Mouse (Mus musculus) small intestine, adult 2 months (tissue): ENCODE measurements at regions not wholly inside any gene's neighbourhood (a gene's known extent, or its start where the extent isn't known, plus 50 kb on each side); places are given as distances from the start of the nearest gene placed in this dataset.

Source experiments
- H3K27ac ChIP-seq: fragments of 200-500 bp; 2 replicates; pipeline ENCODE4 v1.5.1; 2012; ENCODE audit warnings: low read depth, low read length, control low read depth, inconsistent platforms; ENCODE audit not compliant: insufficient read depth
- H3K27me3 ChIP-seq: fragments of 200-500 bp; 2 replicates; pipeline ENCODE4 v1.6.1; 2012; ENCODE audit warnings: mild to moderate bottlenecking, moderate library complexity, low read length, inconsistent platforms; ENCODE audit not compliant: control insufficient read depth, insufficient read depth
- H3K36me3 ChIP-seq: fragments of 200-500 bp; 2 replicates; pipeline ENCODE4 v1.6.1; 2012; ENCODE audit warnings: mild to moderate bottlenecking, low read length, control low read depth, inconsistent platforms; ENCODE audit not compliant: control insufficient read depth, insufficient read depth
- H3K4me1 ChIP-seq: fragments of 200-500 bp; 2 replicates; pipeline ENCODE4 v1.6.1; 2012; ENCODE audit warnings: low read length, inconsistent platforms, mixed read lengths; ENCODE audit not compliant: control insufficient read depth, insufficient read depth, insufficient read length
- H3K4me3 ChIP-seq: fragments of 200-500 bp; 2 replicates; pipeline ENCODE4 v1.5.1; 2012; ENCODE audit warnings: low read depth, mild to moderate bottlenecking, control low read depth, inconsistent platforms, low read length, moderate library complexity
- CTCF ChIP-seq: fragments of 200-500 bp; IDR thresholded peaks from 2 replicates; pipeline ENCODE4 v1.5.1; 2012; ENCODE audit warnings: low read depth, mild to moderate bottlenecking, control low read depth, inconsistent platforms, low read length, moderate library complexity, mixed read lengths; ENCODE audit not compliant: insufficient replicate concordance, insufficient read length; ENCODE audit errors: extremely low read depth
- POLR2A ChIP-seq: fragments of 200-500 bp; IDR thresholded peaks from 2 replicates; pipeline ENCODE4 v1.6.1; 2012; ENCODE audit warnings: low read depth, mild to moderate bottlenecking, control low read depth, inconsistent platforms, low read length, moderate library complexity
- WGBS: fragments of 180-500 bp; shearing (Covaris S2); methylation state at CpG from one replicate; pipeline ENCODE4 v1.1.7; 2018; 5-methylcytosine and 5-hydroxymethylcytosine counted together

- Histone ChIP-seq H3K36me3 (no peaks in the 10 kb centered on the region), H3K4me1 (peaks cover 10% of the 10 kb centered on the region), H3K27ac (no peak overlapping the region), H3K27me3 (no peaks in the 10 kb centered on the region), H3K4me3 (no peak overlapping the region)
- WGBS = 91% methylated on average over 10 of the region's 10 CpGs
- TF ChIP-seq CTCF (no peak), POLR2A (no peak)
Observed at GRCm38 (mm10) chr15:96831256-96831655, 131.7 kb upstream of the Slc38a2 start.

- no peaks in the 10 kb centered on the region for H3K36me3 ChIP-seq
- peaks cover 7% of the 10 kb centered on the region; the same call in 1 of the 2 replicates for H3K4me1 ChIP-seq
- TF ChIP-seq POLR2A = no peak
- no peak for TF ChIP-seq CTCF
- H3K4me3 ChIP-seq = no peak overlapping the region
- H3K27me3 ChIP-seq = no peaks in the 10 kb centered on the region
- 79% methylated on average over 11 of the region's 11 CpGs for WGBS
- no peak overlapping the region for H3K27ac ChIP-seq
Observed at GRCm38 (mm10) chr15:96830578-96830977, 131.0 kb upstream of the Slc38a2 start.

- Histone ChIP-seq H3K4me1 (peaks cover 5% of the 10 kb centered on the region; the same call in 1 of the 2 replicates), H3K4me3 (no peak overlapping the region), H3K27ac (no peak overlapping the region), H3K36me3 (no peaks in the 10 kb centered on the region), H3K27me3 (no peaks in the 10 kb centered on the region)
- WGBS = 82% methylated on average over 12 of the region's 12 CpGs
- no peak for TF ChIP-seq POLR2A
Observed at GRCm38 (mm10) chr15:96829941-96830340, 130.4 kb upstream of the Slc38a2 start.

- WGBS = 94% methylated on average over 8 of the region's 8 CpGs
- H3K36me3 ChIP-seq = no peaks in the 10 kb centered on the region
- H3K4me1 ChIP-seq = peaks cover 2% of the 10 kb centered on the region; the same call in 1 of the 2 replicates
- no peak overlapping the region for H3K4me3 ChIP-seq
- TF ChIP-seq CTCF (no peak), POLR2A (no peak)
- H3K27ac ChIP-seq = no peak overlapping the region
- no peaks in the 10 kb centered on the region for H3K27me3 ChIP-seq
Observed at GRCm38 (mm10) chr15:96828681-96829080, 129.2 kb upstream of the Slc38a2 start.

GRCm38 (mm10) chr15:96827931-96828330 is 128.4 kb upstream of the Slc38a2 start:
- Histone ChIP-seq H3K27me3 (no peaks in the 10 kb centered on the region), H3K4me3 (no peak overlapping the region), H3K36me3 (no peaks in the 10 kb centered on the region), H3K4me1 (peaks cover 2% of the 10 kb centered on the region; the same call in 1 of the 2 replicates), H3K27ac (no peak overlapping the region)
- no peak for TF ChIP-seq POLR2A
- no peak for TF ChIP-seq CTCF
- WGBS = 61% methylated on average over 8 of the region's 8 CpGs

- Histone ChIP-seq H3K4me1 (no peaks in the 10 kb centered on the region), H3K27ac (no peak overlapping the region), H3K4me3 (no peak overlapping the region), H3K27me3 (no peaks in the 10 kb centered on the region), H3K36me3 (no peaks in the 10 kb centered on the region)
- 82% methylated on average over 7 of the region's 7 CpGs for WGBS
- TF ChIP-seq CTCF = no peak
- TF ChIP-seq POLR2A = no peak
Observed at GRCm38 (mm10) chr15:96818435-96818834, 118.9 kb upstream of the Slc38a2 start.

- WGBS = 88% methylated on average over 5 of the region's 5 CpGs
- no peaks in the 10 kb centered on the region for H3K4me1 ChIP-seq
- no peak overlapping the region for H3K4me3 ChIP-seq
- no peaks in the 10 kb centered on the region for H3K27me3 ChIP-seq
- no peaks in the 10 kb centered on the region for H3K36me3 ChIP-seq
- TF ChIP-seq POLR2A (no peak), CTCF (no peak)
- H3K27ac ChIP-seq = no peak overlapping the region
Observed at GRCm38 (mm10) chr15:96817626-96818025, 118.1 kb upstream of the Slc38a2 start.
